Mouse (Mus musculus) layer of hippocampus, postnatal 10 days (tissue): ENCODE data around the gene Mettl8. TPM values are rescaled to one million over a fixed set of nuclear protein-coding genes. Genes with fewer than 3 reads are reported as not detected.

Source experiments
- DNase-seq, 2 experiments: peaks; one replicate each; pipeline ENCODE4 v3.0.0; 2021; ENCODE audit warnings: low spot score in 2 of 2
- total RNA-seq, 2 experiments: library from RNA; stranded (reverse); gene quantifications; 2 replicates each; pipeline ENCODE4 v1.2.3; 2021

Mettl8 gene
- total RNA-seq, 2 experiments from 2014 or later, result 14.3 to 15.0 TPM

- DNase-seq, result no peak
These were observed 121.9 kb downstream of the Mettl8 start for GRCm38 (mm10) chr2:70933516-70933915.

- no peak for DNase-seq
These were observed 122.4 kb downstream of the Mettl8 start for GRCm38 (mm10) chr2:70932965-70933364.

- no peak for DNase-seq
These were observed 124.6 kb downstream of the Mettl8 start for GRCm38 (mm10) chr2:70930631-70931288.

- no peak for DNase-seq
These were observed 125.7 kb downstream of the Mettl8 start for GRCm38 (mm10) chr2:70929714-70930113.

GRCm38 (mm10) chr2:70924049-70924448, 131.3 kb downstream of the Mettl8 start:
- no peak for DNase-seq

GRCm38 (mm10) chr2:70922814-70923213, 132.6 kb downstream of the Mettl8 start:
- DNase-seq, result no peak

- DNase-seq, result no peak
These were observed 134.3 kb downstream of the Mettl8 start for GRCm38 (mm10) chr2:70920937-70921596.

GRCm38 (mm10) chr2:70919913-70920522, 135.4 kb downstream of the Mettl8 start:
- no peak for DNase-seq

GRCm38 (mm10) chr2:70918516-70918915, 136.9 kb downstream of the Mettl8 start:
- no peak for DNase-seq

Other genes starting within 250 kb of the Mettl8 start
- gene Tlk1, start 229.9 kb downstream of the Mettl8 start, total RNA-seq, result 10 to 100 TPM; 61.8 to 63.8 TPM
- 10 to 100 TPM; 15.1 to 15.2 TPM for gene Dcaf17, start 255 bp downstream of the Mettl8 start, total RNA-seq
- gene Cybrd1, start 62.3 kb upstream of the Mettl8 start, total RNA-seq, result 10 to 100 TPM; 12.0 to 12.8 TPM
- 100 to 1,000 TPM; 172 to 182 TPM for gene Dync1i2, start 156.1 kb upstream of the Mettl8 start, total RNA-seq